Mouse (Mus musculus) layer of hippocampus, postnatal 10 days (tissue): ENCODE measurements around the gene Wnt10a. TPM values are rescaled to one million over a fixed set of nuclear protein-coding genes. Genes with fewer than 3 reads are reported as not detected.
A peak's percentile ranks its signal among the peaks of the same experiment; 100 is the strongest.
"Not testable (repeated sequence)": the region's sequence is repeated elsewhere in the genome, so short reads cannot be mapped to it uniquely, and the experiment has no call there.

Experiments
- DNase-seq, 2 experiments: peaks; one replicate each; pipeline ENCODE4 v3.0.0; 2021; ENCODE audit warnings: low spot score in 2 of 2
- total RNA-seq, 2 experiments: library from RNA; stranded (reverse); gene quantifications; 2 replicates each; pipeline ENCODE4 v1.2.3; 2021

Gene Wnt10a
- total RNA-seq, 2 experiments from 2014 or later = 1.1 to 1.2 TPM

- DNase-seq = peak in 1 of 2 experiments; percentile 25
These were observed 23.8 kb downstream of the Wnt10a start for GRCm38 (mm10) chr1:74814931-74815647.

GRCm38 (mm10) chr1:74815965-74816364 lies 24.6 kb downstream of the Wnt10a start:
- not testable (repeated sequence) for DNase-seq

GRCm38 (mm10) chr1:74816612-74817199 lies 25.4 kb downstream of the Wnt10a start:
- DNase-seq = peak; percentile 89 to 91

DNA sequence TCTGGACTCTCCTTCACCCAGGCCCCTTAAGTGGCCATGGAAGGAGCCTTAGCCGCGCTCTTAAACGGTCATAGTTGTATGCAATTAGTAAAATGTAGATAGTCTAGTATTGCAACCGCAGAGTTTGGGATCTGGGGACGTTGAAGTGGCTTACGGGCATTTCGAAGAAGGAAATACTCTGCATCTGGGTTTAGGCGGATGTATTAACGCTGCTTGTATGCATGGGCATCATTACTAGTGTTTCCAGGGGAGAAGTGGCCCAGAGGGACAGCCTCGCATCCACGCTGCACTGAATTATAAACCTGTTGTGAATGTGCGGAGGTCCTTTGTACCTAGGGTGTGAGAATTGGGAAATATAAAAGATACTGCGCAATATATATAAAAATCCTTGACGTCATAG lies 25.9 kb downstream of the Wnt10a start:
- no peak for DNase-seq

- DNase-seq = no peak
These were observed 27.2 kb downstream of the Wnt10a start for GRCm38 (mm10) chr1:74818509-74818908.

DNA sequence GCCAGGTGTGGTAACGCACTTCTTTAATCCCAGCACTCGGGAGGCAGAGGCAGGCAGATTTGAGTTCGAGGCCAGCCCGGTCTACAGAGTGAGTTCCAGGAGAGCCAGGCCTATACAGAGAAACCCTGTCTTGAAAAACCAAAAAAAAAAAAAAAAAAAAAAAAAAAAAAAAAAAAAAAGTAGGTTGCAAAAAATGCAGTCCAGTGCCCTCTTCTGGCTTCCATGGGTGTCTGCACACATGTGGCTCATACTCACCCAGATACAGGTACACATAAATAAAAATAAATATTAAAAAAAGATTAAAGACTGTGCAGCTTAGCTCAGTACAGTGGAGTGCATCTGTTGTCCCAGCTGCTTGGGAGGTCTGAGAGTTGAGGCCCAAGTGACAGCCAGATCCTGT lies 32.3 kb downstream of the Wnt10a start:
- DNase-seq = not testable (repeated sequence)

DNA sequence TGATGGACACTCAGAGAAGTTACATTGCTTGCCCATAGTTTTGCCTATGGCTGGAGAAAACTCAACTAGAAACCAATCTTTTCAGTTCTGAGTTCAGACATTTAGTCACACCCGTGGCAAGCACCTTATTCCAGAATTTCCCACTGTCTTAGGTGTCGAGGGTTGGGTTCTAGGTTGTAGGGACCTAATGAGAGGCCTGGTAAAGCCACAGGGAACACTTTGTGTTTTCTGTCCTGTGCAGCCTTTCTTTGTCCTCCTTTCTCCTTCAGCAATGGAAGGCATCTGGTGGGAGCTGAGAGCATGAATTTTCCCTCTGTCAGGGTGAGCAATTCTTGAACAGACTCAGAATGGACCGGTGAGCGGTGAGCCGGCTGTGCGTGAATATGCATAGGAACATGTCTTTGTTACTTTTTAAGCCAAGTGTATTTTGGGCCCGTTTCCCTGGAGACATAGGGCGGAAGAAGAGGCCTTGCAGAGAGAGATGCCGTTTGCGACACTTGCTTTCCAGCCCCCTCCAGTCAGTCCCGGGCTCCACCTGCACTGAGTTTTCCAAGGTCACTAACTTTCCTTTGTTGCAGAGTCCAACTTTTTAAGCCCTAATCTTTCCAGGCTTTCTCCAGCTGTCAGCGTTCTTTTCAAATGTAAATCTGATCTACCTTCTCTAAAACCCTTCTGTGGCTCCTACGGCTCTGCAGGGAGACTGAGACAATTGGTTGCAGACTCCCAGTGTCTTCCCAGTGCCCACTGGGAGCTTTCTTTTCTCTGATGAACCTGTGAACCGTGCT lies 33.4 kb downstream of the Wnt10a start:
- DNase-seq = peak in 1 of 2 experiments; percentile 28

- DNase-seq = no peak
These were observed 38.7 kb downstream of the Wnt10a start for GRCm38 (mm10) chr1:74830061-74830460.

DNA sequence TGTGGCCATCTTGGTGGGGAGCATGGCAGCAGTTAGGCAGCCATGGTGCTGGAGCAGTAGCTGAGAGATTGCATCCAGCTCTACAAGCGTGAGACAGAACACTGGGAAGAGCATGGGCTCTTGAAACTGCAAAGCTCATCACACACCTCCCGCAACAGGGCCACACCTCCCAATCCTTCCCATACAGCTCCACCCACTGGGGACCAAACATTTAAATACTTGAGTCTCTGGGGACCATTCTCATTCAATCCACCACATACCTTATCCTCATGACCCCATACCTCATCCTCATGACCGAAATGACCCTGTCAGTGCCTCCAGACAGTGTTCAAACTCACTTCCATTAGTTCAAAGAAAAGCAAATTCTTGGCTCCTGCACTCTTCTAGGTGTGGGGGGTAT lies 41.9 kb downstream of the Wnt10a start:
- DNase-seq = no peak

GRCm38 (mm10) chr1:74843090-74843489 lies 51.8 kb downstream of the Wnt10a start:
- DNase-seq = no peak

DNA sequence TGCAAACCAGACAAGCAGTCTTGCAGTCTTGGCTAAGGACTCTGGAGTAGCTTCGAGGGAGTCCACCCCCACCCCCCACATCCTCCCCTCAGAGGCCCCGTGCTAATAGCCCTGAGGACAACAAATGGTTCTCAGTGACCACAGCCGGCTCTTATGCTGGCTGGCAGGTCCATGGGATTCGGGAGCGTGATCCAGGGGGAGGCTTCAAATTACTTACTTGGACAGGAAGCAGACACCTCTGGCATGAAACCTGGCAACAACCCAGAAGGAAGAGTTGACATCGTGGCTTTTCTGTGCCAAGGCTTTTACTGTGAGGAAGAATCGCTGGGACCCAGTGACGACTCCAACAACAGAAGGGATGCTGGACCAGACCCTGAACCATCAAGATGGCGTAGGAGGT lies 55.0 kb downstream of the Wnt10a start:
- no peak for DNase-seq

GRCm38 (mm10) chr1:74848946-74849345 lies 57.6 kb downstream of the Wnt10a start:
- DNase-seq = no peak

DNA sequence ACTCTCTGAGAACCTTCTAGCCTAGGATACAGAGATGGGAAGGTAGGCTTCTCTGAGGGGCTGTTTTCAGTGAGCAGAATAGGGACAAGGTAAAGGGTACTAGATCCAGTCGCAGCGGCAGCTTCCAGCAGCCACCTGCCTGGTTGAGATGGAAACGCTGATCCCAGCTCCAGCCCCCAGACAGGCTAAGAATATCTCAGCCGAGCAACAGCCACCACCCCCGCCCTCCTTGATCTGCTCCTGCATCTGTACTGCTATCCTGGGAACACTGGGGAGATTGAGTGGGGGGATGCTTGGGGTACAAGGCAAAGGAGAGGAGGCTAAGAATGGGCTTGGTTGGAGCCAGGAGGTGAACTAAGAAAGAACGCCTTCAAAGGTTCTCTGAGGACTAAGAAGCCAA lies 58.9 kb downstream of the Wnt10a start:
- peak in 1 of 2 experiments; percentile 36 for DNase-seq

DNA sequence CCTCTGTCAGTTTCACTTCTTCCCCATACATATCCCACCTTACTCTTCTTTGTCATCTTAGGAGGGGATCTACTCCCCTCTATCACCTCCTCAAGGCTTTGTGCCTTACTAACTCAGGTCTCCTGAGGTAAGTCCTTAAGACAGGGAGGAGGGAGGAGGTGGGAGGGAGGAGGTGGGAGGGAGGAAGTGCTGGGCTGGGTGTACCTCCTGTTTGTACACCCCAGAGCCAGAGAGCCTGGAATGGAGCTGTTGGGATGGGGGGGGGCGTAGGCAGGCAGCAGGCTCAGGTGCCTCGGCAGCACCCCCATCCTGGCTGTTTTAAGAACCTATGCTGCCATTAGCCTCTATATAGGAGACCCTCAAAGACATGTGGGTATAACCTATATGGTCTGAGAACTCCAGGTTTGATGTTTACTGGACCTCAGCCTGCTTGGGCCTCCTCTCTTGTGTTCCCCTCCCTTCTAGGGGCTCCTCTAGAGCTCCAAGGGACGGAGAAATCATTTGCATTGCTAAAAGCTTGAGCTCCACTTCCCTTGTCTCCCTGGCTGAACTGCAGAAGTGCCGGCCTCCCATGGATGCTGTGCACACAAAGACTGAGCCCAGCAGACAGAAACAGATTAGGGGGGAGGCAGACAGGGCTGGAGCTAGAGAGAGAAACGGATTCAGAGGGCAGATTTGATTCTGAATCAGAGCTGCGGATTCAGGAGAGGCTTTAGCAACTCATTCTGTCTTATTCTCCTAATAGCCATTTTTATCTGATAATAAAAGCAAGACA lies 59.9 kb downstream of the Wnt10a start:
- DNase-seq = peak; percentile 17 to 19

Other genes with a start within 250 kb of the Wnt10a start
- 10 to 100 TPM; 15.1 to 17.3 TPM for gene Plcd4, start 248.6 kb upstream of the Wnt10a start, total RNA-seq
- gene Usp37, start 247.2 kb upstream of the Wnt10a start, total RNA-seq = 10 to 100 TPM; 18.1 to 21.9 TPM
- 10 to 100 TPM; 24.8 TPM for gene Zfp142, start 203.3 kb upstream of the Wnt10a start, total RNA-seq
- gene Bcs1l, start 203.2 kb upstream of the Wnt10a start, total RNA-seq = 10 to 100 TPM; 20.6 to 21.5 TPM
- gene Rnf25, start 190.1 kb upstream of the Wnt10a start, total RNA-seq = 10 to 100 TPM; 48.9 to 60.6 TPM
- gene Stk36, start 190.1 kb upstream of the Wnt10a start, total RNA-seq = 10 to 100 TPM in 1 of 2 experiments, 1 to 10 TPM in 1; 8.4 to 11.4 TPM
- 10 to 100 TPM; 30.7 to 31.7 TPM for gene Ttll4, start 129.8 kb upstream of the Wnt10a start, total RNA-seq
- 1 to 10 TPM in 1 of 2 experiments, under 1 TPM in 1; 0.33 to 1.6 TPM for gene Cyp27a1, start 77.9 kb upstream of the Wnt10a start, total RNA-seq
- not detected for gene Prkag3, start 42.3 kb upstream of the Wnt10a start, total RNA-seq
- 1 to 10 TPM in 1 of 2 experiments, under 1 TPM in 1; 0.75 to 1.3 TPM for gene Wnt6, start 19.6 kb upstream of the Wnt10a start, total RNA-seq
- gene Cdk5r2, start 63.4 kb downstream of the Wnt10a start, total RNA-seq = 100 to 1,000 TPM; 286 to 311 TPM
- not detected for gene Fev, start 93.9 kb downstream of the Wnt10a start, total RNA-seq
- gene Cryba2, start 101.6 kb downstream of the Wnt10a start, total RNA-seq = under 1 TPM in 1 of 2 experiments, not detected in 1; 0.53 TPM
- gene Cfap65, start 144.1 kb downstream of the Wnt10a start, total RNA-seq = 1 to 10 TPM; 3.3 to 3.9 TPM
- gene Ihh, start 160.2 kb downstream of the Wnt10a start, total RNA-seq = under 1 TPM; 0.27 to 0.31 TPM